Mouse (Mus musculus): ENCODE results near the gene Ech1. TPM values are rescaled to one million over a fixed set of nuclear protein-coding genes. Genes with fewer than 3 reads are reported as not detected.

The Ech1 gene
- polyA plus RNA-seq (2014; fragmentation: Nextera tagmentation; extraction: Ambion mirVana): 62.4 and 78.1 TPM in 2 replicates

DNA sequence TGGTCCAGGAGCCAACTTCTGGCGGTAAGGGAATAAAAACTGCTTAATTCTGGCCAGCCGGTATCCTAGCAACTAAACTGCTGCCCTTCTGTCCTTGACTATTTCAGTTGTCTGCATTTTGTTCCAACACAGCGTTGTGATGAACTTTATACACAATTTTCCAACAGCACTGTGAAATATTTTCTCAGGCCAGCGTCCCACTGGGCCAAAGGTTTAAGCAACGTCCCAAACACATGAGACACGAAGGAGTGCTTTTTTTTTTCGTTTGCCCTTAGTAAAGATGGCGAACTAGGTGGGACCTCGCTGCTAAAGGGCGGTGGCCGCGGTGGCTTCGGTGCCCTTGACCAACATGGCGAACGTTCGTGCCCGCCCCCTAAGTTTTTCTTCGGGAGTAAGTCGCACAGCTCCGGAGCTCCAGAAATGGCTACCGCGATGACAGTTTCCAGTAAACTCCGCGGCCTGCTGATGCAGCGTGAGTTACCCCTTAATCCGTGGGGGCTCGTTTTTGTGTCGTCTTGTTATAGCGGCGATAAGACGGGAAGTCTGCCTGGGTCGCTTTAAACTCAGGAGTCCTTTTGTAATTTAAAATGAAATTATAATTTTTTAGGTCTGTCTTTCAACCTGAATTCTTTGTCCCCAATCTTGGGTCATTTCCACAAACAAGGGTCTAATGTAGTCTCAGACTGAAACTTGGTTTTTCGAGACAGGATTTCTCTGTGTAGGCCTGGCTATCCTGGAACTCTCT, at the start of gene Ech1:
Gene Ech1 (plus strand): TSS at position 277 of the 745 bp plus-strand sequence.
- Histone ChIP-seq H3K27ac (replicated peaks; ENCODE audit: low read depth, low read length) (peak within 1 kb of the TSS; percentile 74), H3K4me3 (replicated peaks; ENCODE audit: low read depth, low read length) (peak within 1 kb of the TSS; percentile 45), H3K4me2 (ENCODE audit: low read length) (peak within 1 kb of the TSS; percentile 65), H3K9me3 (ENCODE audit: control insufficient read depth, low read length) (no peaks in the 10 kb centered on the region), H3K36me3 (ENCODE audit: control insufficient read depth, insufficient read depth, low read length) (peaks cover 37% of the 10 kb centered on the region), H3K27me3 (ENCODE audit: control insufficient read depth, insufficient read depth, low read length) (no peaks in the 10 kb centered on the region), H3K4me1 (ENCODE audit: control insufficient read depth, insufficient read depth, low read length) (peaks cover 11% of the 10 kb centered on the region), H3K9ac (replicated peaks; ENCODE audit: low read length) (peak within 1 kb of the TSS; percentile 41)
- 3% methylated on average over 33 of the region's 33 CpGs for WGBS
- DNase-seq (peak; percentile 96), ATAC-seq (ENCODE audit: low FRiP score, low TSS enrichment) (peak; percentile 76; the same call in 1 of the 2 replicates)

GRCm38 (mm10) chr7:28778825-28779224, 46.2 kb upstream of the Ech1 start:
- no peak overlapping the region for H3K27ac ChIP-seq (replicated peaks; ENCODE audit: low read depth, low read length)
- no peak for DNase-seq
- ATAC-seq (ENCODE audit: low FRiP score, low TSS enrichment): no peak
- H3K27me3 ChIP-seq (ENCODE audit: control insufficient read depth, insufficient read depth, low read length): no peaks in the 10 kb centered on the region
- H3K9me3 ChIP-seq (ENCODE audit: control insufficient read depth, low read length): no peaks in the 10 kb centered on the region
- H3K9ac ChIP-seq (replicated peaks; ENCODE audit: low read length): no peak overlapping the region
- no peak overlapping the region for H3K4me2 ChIP-seq (ENCODE audit: low read length)
- WGBS: 86% methylated on average over 9 of the region's 9 CpGs
- no peak overlapping the region for H3K4me3 ChIP-seq (replicated peaks; ENCODE audit: low read depth, low read length)
- peaks cover 26% of the 10 kb centered on the region for H3K36me3 ChIP-seq (ENCODE audit: control insufficient read depth, insufficient read depth, low read length)
- no peaks in the 10 kb centered on the region for H3K4me1 ChIP-seq (ENCODE audit: control insufficient read depth, insufficient read depth, low read length)

DNA sequence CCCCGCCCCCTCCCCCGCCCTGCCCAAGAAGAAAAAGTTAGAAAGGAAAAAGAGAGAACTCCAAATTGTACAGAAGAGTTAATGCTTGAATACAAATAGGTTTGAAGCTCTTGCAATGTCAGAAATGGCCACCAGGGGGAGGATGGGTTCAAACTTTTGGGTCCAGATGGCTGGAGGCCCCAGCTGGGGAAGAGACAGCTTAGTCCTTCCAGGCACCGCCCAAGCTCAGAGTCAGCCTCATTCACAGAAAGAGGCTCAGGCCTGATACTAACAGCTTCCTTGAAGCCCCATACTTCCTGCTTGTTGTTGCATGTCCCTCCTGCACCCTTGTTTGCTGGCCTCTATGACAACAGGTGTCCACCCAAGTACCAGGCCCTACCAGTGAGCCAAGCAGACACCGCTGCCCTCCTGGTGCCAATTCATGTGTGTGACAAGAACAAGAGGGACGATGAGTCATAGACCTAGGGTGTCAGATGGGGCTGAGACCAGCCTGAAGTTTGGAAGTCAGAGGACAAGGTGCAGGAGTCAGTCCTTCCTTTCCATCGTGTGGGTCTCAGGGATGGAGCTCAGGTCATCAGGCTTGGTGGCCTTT, 44.9 kb upstream of the Ech1 start:
- Histone ChIP-seq H3K27ac (replicated peaks; ENCODE audit: low read depth, low read length) (no peak overlapping the region), H3K9ac (replicated peaks; ENCODE audit: low read length) (no peak overlapping the region), H3K27me3 (ENCODE audit: control insufficient read depth, insufficient read depth, low read length) (no peaks in the 10 kb centered on the region), H3K36me3 (ENCODE audit: control insufficient read depth, insufficient read depth, low read length) (peaks cover 36% of the 10 kb centered on the region), H3K4me1 (ENCODE audit: control insufficient read depth, insufficient read depth, low read length) (no peaks in the 10 kb centered on the region), H3K4me3 (replicated peaks; ENCODE audit: low read depth, low read length) (no peak overlapping the region), H3K4me2 (ENCODE audit: low read length) (no peak overlapping the region), H3K9me3 (ENCODE audit: control insufficient read depth, low read length) (no peaks in the 10 kb centered on the region)
- ATAC-seq (ENCODE audit: low FRiP score, low TSS enrichment): 0 out of 2 replicates have a peak, but pooled peaks have one; percentile 31
- DNase-seq: peak; percentile 93
- WGBS: 48% methylated on average over 6 of the region's 6 CpGs

GRCm38 (mm10) chr7:28780857-28781256, 44.2 kb upstream of the Ech1 start:
- WGBS: 86% methylated on average over 7 of the region's 7 CpGs
- Histone ChIP-seq H3K27ac (replicated peaks; ENCODE audit: low read depth, low read length) (no peak overlapping the region), H3K4me1 (ENCODE audit: control insufficient read depth, insufficient read depth, low read length) (no peaks in the 10 kb centered on the region), H3K27me3 (ENCODE audit: control insufficient read depth, insufficient read depth, low read length) (no peaks in the 10 kb centered on the region), H3K9me3 (ENCODE audit: control insufficient read depth, low read length) (no peaks in the 10 kb centered on the region), H3K9ac (replicated peaks; ENCODE audit: low read length) (no peak overlapping the region), H3K4me2 (ENCODE audit: low read length) (no peak overlapping the region), H3K4me3 (replicated peaks; ENCODE audit: low read depth, low read length) (no peak overlapping the region), H3K36me3 (ENCODE audit: control insufficient read depth, insufficient read depth, low read length) (peaks cover 39% of the 10 kb centered on the region)
- DNase-seq (no peak), ATAC-seq (ENCODE audit: low FRiP score, low TSS enrichment) (no peak)

DNA sequence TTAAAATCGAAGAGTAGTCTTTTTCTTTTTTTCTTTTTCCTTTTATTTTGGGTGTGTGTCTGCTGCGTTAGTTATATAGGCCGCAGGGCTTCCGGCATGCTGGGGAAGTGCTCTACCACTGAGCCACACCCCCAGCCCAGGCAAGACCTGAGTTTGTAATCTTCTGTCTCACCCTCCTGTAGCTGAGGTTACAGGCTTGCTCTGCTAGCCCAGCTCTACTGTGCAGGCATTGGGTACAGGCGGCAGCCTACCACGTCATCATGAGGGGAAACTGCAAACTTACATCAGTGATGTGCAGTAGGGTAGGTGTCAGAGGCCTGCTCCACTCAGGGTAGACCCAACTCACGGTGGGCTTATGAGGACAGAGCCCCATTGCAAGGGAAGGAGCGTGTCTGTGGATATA, 43.8 kb upstream of the Ech1 start:
- H3K36me3 ChIP-seq (ENCODE audit: control insufficient read depth, insufficient read depth, low read length): peaks cover 41% of the 10 kb centered on the region
- H3K4me1 ChIP-seq (ENCODE audit: control insufficient read depth, insufficient read depth, low read length): no peaks in the 10 kb centered on the region
- WGBS: 92% methylated on average over 8 of the region's 8 CpGs

DNA sequence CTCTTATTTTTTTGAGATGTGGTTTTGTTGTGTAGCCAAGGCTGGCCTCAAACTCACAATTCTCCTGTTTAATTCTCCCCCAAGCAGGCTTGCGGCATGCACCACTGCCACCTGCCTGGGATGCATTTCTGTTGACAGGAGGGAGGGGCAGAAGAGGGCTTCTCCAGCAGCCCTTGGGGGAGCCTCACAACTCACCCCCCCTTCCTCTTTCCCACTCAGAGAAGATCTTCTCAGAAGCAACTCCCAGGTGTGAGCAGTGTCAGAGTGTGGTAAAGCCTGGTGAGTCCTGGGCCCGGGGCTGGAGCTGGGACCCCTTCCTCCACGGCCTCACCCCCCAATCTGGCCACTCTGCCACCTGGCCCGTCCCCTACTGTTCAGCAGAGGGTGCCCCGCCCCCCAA, 39.9 kb upstream of the Ech1 start:
- peaks cover 42% of the 10 kb centered on the region for H3K36me3 ChIP-seq (ENCODE audit: control insufficient read depth, insufficient read depth, low read length)

More for the DNA sequence above, 43.8 kb upstream of the Ech1 start:
- Histone ChIP-seq H3K9ac (replicated peaks; ENCODE audit: low read length) (no peak overlapping the region), H3K27ac (replicated peaks; ENCODE audit: low read depth, low read length) (no peak overlapping the region), H3K9me3 (ENCODE audit: control insufficient read depth, low read length) (no peaks in the 10 kb centered on the region), H3K4me3 (replicated peaks; ENCODE audit: low read depth, low read length) (no peak overlapping the region), H3K4me2 (ENCODE audit: low read length) (no peak overlapping the region), H3K27me3 (ENCODE audit: control insufficient read depth, insufficient read depth, low read length) (no peaks in the 10 kb centered on the region)
- ATAC-seq (ENCODE audit: low FRiP score, low TSS enrichment) (no peak), DNase-seq (no peak)

DNA sequence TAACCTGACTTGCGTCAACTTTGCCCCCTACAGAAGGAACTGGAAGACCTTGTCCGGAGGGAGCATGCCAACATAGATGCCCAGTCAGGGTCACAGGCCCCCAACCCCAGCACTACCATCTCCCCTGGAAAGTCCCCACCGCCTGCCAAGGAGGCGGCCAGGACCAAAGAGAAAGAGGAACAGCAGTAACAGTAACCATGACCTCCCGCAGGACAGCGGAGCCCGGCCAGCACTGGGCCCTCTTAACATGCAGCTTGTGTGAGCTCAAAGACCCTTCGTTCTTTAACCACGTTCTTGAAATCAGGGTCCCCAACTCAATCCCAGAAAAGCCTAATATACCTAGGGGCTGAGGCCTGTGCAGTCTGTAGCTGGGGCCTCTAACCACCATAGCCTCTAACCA, 37.1 kb upstream of the Ech1 start:
- DNase-seq (no peak), ATAC-seq (ENCODE audit: low FRiP score, low TSS enrichment) (no peak)
- WGBS: 93% methylated on average over 9 of the region's 9 CpGs
- H3K4me1 ChIP-seq (ENCODE audit: control insufficient read depth, insufficient read depth, low read length): no peaks in the 10 kb centered on the region
- H3K4me2 ChIP-seq (ENCODE audit: low read length): no peak overlapping the region
- H3K27ac ChIP-seq (replicated peaks; ENCODE audit: low read depth, low read length): no peak overlapping the region
- H3K36me3 ChIP-seq (ENCODE audit: control insufficient read depth, insufficient read depth, low read length): peaks cover 36% of the 10 kb centered on the region
- H3K27me3 ChIP-seq (ENCODE audit: control insufficient read depth, insufficient read depth, low read length): no peaks in the 10 kb centered on the region
- no peaks in the 10 kb centered on the region for H3K9me3 ChIP-seq (ENCODE audit: control insufficient read depth, low read length)
- H3K4me3 ChIP-seq (replicated peaks; ENCODE audit: low read depth, low read length): no peak overlapping the region
- H3K9ac ChIP-seq (replicated peaks; ENCODE audit: low read length): no peak overlapping the region

More for the DNA sequence above, 39.9 kb upstream of the Ech1 start:
- H3K4me1 ChIP-seq (ENCODE audit: control insufficient read depth, insufficient read depth, low read length): no peaks in the 10 kb centered on the region
- H3K4me2 ChIP-seq (ENCODE audit: low read length): no peak overlapping the region
- no peak overlapping the region for H3K9ac ChIP-seq (replicated peaks; ENCODE audit: low read length)
- H3K4me3 ChIP-seq (replicated peaks; ENCODE audit: low read depth, low read length): no peak overlapping the region
- DNase-seq (no peak), ATAC-seq (ENCODE audit: low FRiP score, low TSS enrichment) (no peak)
- 72% methylated on average over 5 of the region's 5 CpGs for WGBS
- H3K27ac ChIP-seq (replicated peaks; ENCODE audit: low read depth, low read length): no peak overlapping the region
- H3K27me3 ChIP-seq (ENCODE audit: control insufficient read depth, insufficient read depth, low read length): no peaks in the 10 kb centered on the region
- H3K9me3 ChIP-seq (ENCODE audit: control insufficient read depth, low read length): no peaks in the 10 kb centered on the region

GRCm38 (mm10) chr7:28788307-28789195, 36.5 kb upstream of the Ech1 start, which contains the start of gene Rinl:
Gene Rinl, plus strand, starts transcription at chr7:28788969.
- DNase-seq (no peak), ATAC-seq (ENCODE audit: low FRiP score, low TSS enrichment) (no peak)
- no peak within 1 kb of the TSS for H3K9ac ChIP-seq (replicated peaks; ENCODE audit: low read length)
- H3K27me3 ChIP-seq (ENCODE audit: control insufficient read depth, insufficient read depth, low read length): no peaks in the 10 kb centered on the region
- no peak within 1 kb of the TSS for H3K4me3 ChIP-seq (replicated peaks; ENCODE audit: low read depth, low read length)
- H3K9me3 ChIP-seq (ENCODE audit: control insufficient read depth, low read length): no peaks in the 10 kb centered on the region
- 85% methylated on average over 5 of the region's 5 CpGs for WGBS
- H3K4me1 ChIP-seq (ENCODE audit: control insufficient read depth, insufficient read depth, low read length): no peaks in the 10 kb centered on the region
- no peak within 1 kb of the TSS for H3K4me2 ChIP-seq (ENCODE audit: low read length)
- no peak within 1 kb of the TSS for H3K27ac ChIP-seq (replicated peaks; ENCODE audit: low read depth, low read length)
- peaks cover 31% of the 10 kb centered on the region for H3K36me3 ChIP-seq (ENCODE audit: control insufficient read depth, insufficient read depth, low read length)

All from midbrain, embryonic 14.5 days (tissue).